Mouse (Mus musculus) ES-E14 (cell line): ENCODE data around the gene Tgoln1.

Source experiments
- ZC3H11A ChIP-seq: IDR thresholded peaks from 2 replicates; pipeline ENCODE4 v1.6.1; 2012; ENCODE audit warnings: low read depth, mild to moderate bottlenecking, inconsistent platforms, low read length, borderline replicate concordance
- ZNF384 ChIP-seq: IDR thresholded peaks from 2 replicates; pipeline ENCODE4 v1.6.1; 2012; ENCODE audit warnings: low read depth, low read length, inconsistent platforms

GRCm38 (mm10) chr6:72615151-72615550 is 1.6 kb downstream of the Tgoln1 start:
- TF ChIP-seq ZNF384 (no peak), ZC3H11A (no peak)
